10 mouse cellular contexts compared by ENCODE assay signal in genomic region chr17:88858666-88859065, GRCm38 (mm10).
DNase-seq lines count a peak whose midpoint lies in the region; ATAC-seq and TF ChIP-seq lines count a peak whose summit lies in the region.
"Had no signal": no experiment of that assay in that cellular context is flagged by ENCODE, and none has a peak within 500 bp of the region (broad histone marks: within the 10 kb centered on the region; RNA-seq: fewer than 3 reads in every experiment).

No protein-coding gene starts in this region.

- H3K9me3 ChIP-seq in liver, embryonic 12.5 days (replicated peaks), result no peaks in the 10 kb centered on the region
- H3K9me3 ChIP-seq: liver, embryonic 13.5 days; midbrain, embryonic 13.5 days had no signal

- TF ChIP-seq POLR2A in brain, embryonic 14.5 days (IDR thresholded peaks at IDR 0.05; ENCODE audit: borderline replicate concordance, extremely low read depth, insufficient read depth, insufficient read length, poor library complexity, severe bottlenecking), result no peak

- no peak overlapping the region for H3K9ac ChIP-seq in liver, embryonic 12.5 days
- H3K9ac ChIP-seq: liver, embryonic 13.5 days; midbrain, embryonic 13.5 days had no signal

- 54% methylated on average over 4 of the region's 4 CpGs for WGBS in liver, embryonic 12.5 days (ENCODE audit: insufficient replicate concordance)

- ATAC-seq in liver, embryonic 12.5 days, result no peak
- ATAC-seq: midbrain, embryonic 13.5 days had no signal

- intact Hi-C loops in gastrocnemius, postnatal 14 days (cut with DNase I; ENCODE audit: low total_unique reads), result no loop called here
- intact Hi-C loops in gastrocnemius, postnatal 36 days (cut with DNase I), result no loop called here
- intact Hi-C loops in left cerebral cortex, postnatal 4 days (cut with DNase I), result no loop called here
- intact Hi-C loops in left cerebral cortex, adult 2 months (cut with DNase I), result no loop called here

- H3K4me1 ChIP-seq in liver, embryonic 12.5 days, result no peaks in the 10 kb centered on the region
- H3K4me1 ChIP-seq: liver, embryonic 13.5 days; midbrain, embryonic 13.5 days had no signal

- H3K4me2 ChIP-seq in liver, embryonic 12.5 days, result no peak overlapping the region
- H3K4me2 ChIP-seq: liver, embryonic 13.5 days; midbrain, embryonic 13.5 days had no signal

- DNase-seq in gastrocnemius, postnatal 14 days, result peak; percentile 12
- no peak for DNase-seq in gastrocnemius, postnatal 36 days
- peak; percentile 30 for DNase-seq in left cerebral cortex, postnatal 4 days
- no peak for DNase-seq in left cerebral cortex, adult 8-10 months (ENCODE audit: low spot score in 2 of 2)
- DNase-seq in brain, embryonic 14.5 days (ENCODE audit: low read depth), result peak; percentile 49
- peak; percentile 13 to 42 for DNase-seq in layer of hippocampus, adult 18-20 months (ENCODE audit: low spot score in 2 of 2)
- no peak for DNase-seq in left cerebral cortex, adult 2 months (ENCODE audit: extremely low spot score in 1 of 2, low spot score in 2 of 2)
- DNase-seq: liver, embryonic 13.5 days had no signal

- no peak for TF ChIP-seq CTCF in brain, embryonic 14.5 days (IDR thresholded peaks at IDR 0.05; ENCODE audit: borderline replicate concordance, extremely low read depth, insufficient read depth, insufficient read length)
- no peak for TF ChIP-seq CTCF in left cerebral cortex, adult 2 months (IDR thresholded peaks at IDR 0.05)

- no peaks in the 10 kb centered on the region for H3K36me3 ChIP-seq in liver, embryonic 12.5 days
- H3K36me3 ChIP-seq: liver, embryonic 13.5 days; midbrain, embryonic 13.5 days had no signal

- H3K27ac ChIP-seq in liver, embryonic 12.5 days, result no peak overlapping the region
- no peak overlapping the region for H3K27ac ChIP-seq in left cerebral cortex, adult 2 months
- H3K27ac ChIP-seq: liver, embryonic 13.5 days; midbrain, embryonic 13.5 days had no signal

- H3K27me3 ChIP-seq in liver, embryonic 12.5 days (replicated peaks), result no peaks in the 10 kb centered on the region
- H3K27me3 ChIP-seq: liver, embryonic 13.5 days; midbrain, embryonic 13.5 days had no signal

- no peak overlapping the region for H3K4me3 ChIP-seq in liver, embryonic 12.5 days
- no peak overlapping the region for H3K4me3 ChIP-seq in left cerebral cortex, adult 2 months
- H3K4me3 ChIP-seq: liver, embryonic 13.5 days; midbrain, embryonic 13.5 days had no signal

Comparison
In these comparisons a context has a peak if more than half of its experiments do, and no peak if none do; other contexts are left out.
1. DNase-seq: peak in gastrocnemius, postnatal 14 days (single experiment), left cerebral cortex, postnatal 4 days (single experiment), brain, embryonic 14.5 days (single experiment) and layer of hippocampus, adult 18-20 months (2 of 2); none in gastrocnemius, postnatal 36 days (0 of 2), left cerebral cortex, adult 8-10 months (0 of 2) and left cerebral cortex, adult 2 months (0 of 2).